Mouse (Mus musculus) liver, postnatal 0 days (tissue): ENCODE measurements around the gene Clic4. TPM values are rescaled to one million over a fixed set of nuclear protein-coding genes. Genes with fewer than 3 reads are reported as not detected.
"Not testable (repeated sequence)": the region's sequence is repeated elsewhere in the genome, so short reads cannot be mapped to it uniquely, and the experiment has no call there.

Experiments used
- ATAC-seq: fragments of 200-750 bp; cut with Nextera tagmentation; 2 replicates; pipeline ENCODE4 v1.8.0; 2017; ENCODE audit warnings: mild to moderate bottlenecking, moderate library complexity
- DNase-seq: peaks from one replicate; pipeline ENCODE4 v3.0.0-alpha.2; 2016
- H3K27ac ChIP-seq: fragments of 300-500 bp; sonication (generic); 2 replicates; pipeline ENCODE4 v1.5.1; 2014; ENCODE audit warnings: antibody characterized with exemption, moderate library complexity, mild to moderate bottlenecking, low read depth
- H3K27me3 ChIP-seq: fragments of 300-500 bp; sonication (generic); 2 replicates; pipeline ENCODE4 v1.6.1; 2014; ENCODE audit warnings: low read length, control low read depth, mixed read lengths; ENCODE audit not compliant: insufficient read depth
- H3K36me3 ChIP-seq: fragments of 300-500 bp; sonication (generic); replicated peaks from 2 replicates; pipeline ENCODE4 v1.6.1; 2014; ENCODE audit warnings: mild to moderate bottlenecking, control low read depth, low read length, moderate library complexity, mixed read lengths; ENCODE audit not compliant: insufficient read depth
- H3K4me1 ChIP-seq: fragments of 300-500 bp; sonication (generic); 2 replicates; pipeline ENCODE4 v1.6.1; 2014; ENCODE audit warnings: antibody characterized with exemption, mild to moderate bottlenecking, control low read depth; ENCODE audit not compliant: insufficient read depth
- H3K4me2 ChIP-seq: fragments of 300-500 bp; sonication (generic); 2 replicates; pipeline ENCODE4 v1.6.1; 2014; ENCODE audit warnings: low read depth, mild to moderate bottlenecking, low read length, moderate library complexity, mixed read lengths
- H3K4me3 ChIP-seq: fragments of 300-500 bp; sonication (generic); 2 replicates; pipeline ENCODE4 v1.5.1; 2014; ENCODE audit warnings: low read depth, low read length
- H3K9ac ChIP-seq: fragments of 300-500 bp; sonication (generic); replicated peaks from 2 replicates; pipeline ENCODE4 v1.6.1; 2014; ENCODE audit warnings: mild to moderate bottlenecking, moderate library complexity
- H3K9me3 ChIP-seq: fragments of 300-500 bp; sonication (generic); 2 replicates; pipeline ENCODE4 v1.6.1; 2016; ENCODE audit warnings: mild to moderate bottlenecking, control low read depth, low read length, mixed read lengths
- CTCF ChIP-seq: sonication (generic); IDR thresholded peaks from 2 replicates; pipeline ENCODE4 v1.5.1; 2016; ENCODE audit warnings: antibody characterized with exemption, low read depth
- EP300 ChIP-seq: IDR thresholded peaks from 2 replicates; pipeline ENCODE4 v1.6.1; 2016; ENCODE audit warnings: antibody characterized with exemption, low read depth, mild to moderate bottlenecking
- WGBS: fragments of 180-500 bp; shearing (Covaris S2); extraction: QIAGEN DNeasy Blood & Tissue Kit; methylation state at CpG from one replicate; pipeline ENCODE4 v1.1.7; 2014; ENCODE audit not compliant: insufficient replicate concordance; 5-methylcytosine and 5-hydroxymethylcytosine counted together
- polyA plus RNA-seq: library from polyadenylated mRNA; unstranded; fragments of >200 nt; fragmentation: Nextera tagmentation; extraction: Ambion mirVana; gene quantifications from 2 replicates; pipeline ENCODE4 v1.2.1, GENCODE M21; 2015

Clic4 gene
- polyA plus RNA-seq, 1 experiment from 2014 or later: 64.6 TPM

DNA sequence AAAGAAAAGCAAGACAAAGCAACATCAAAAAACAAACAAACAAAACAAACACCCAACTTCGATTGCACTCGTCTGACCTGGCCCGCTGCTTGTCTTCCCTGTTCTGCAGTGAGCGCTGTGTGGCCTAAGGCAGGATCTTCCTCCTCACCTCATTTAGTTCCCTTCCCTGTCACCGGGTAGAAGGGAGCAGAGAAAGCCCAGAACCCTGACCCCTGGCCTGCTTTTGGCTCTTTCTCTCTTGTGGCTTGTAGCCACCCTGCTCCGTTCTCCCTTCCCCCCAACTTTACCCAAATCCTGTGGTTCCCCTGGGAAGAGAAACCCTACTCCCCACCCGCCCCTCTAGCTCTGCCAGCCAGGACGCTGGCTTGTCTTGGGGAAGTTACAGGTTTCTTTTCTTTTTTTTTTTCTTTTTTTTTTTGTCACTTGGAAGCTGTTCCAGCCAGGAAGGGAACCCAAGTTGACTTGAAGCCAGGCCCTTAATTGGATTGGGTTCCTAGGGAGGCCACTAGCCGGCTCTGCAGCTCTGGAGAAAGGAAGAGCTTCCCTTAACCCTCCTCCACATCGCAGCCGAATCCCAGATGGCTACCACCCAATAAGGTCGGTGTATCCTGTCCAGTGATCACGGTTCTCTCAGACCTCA, 10.2 kb upstream of the Clic4 start:
- no peak overlapping the region; the same call in 1 of the 2 replicates for H3K27ac ChIP-seq
- peaks cover 30% of the 10 kb centered on the region for H3K4me1 ChIP-seq
- H3K4me2 ChIP-seq: no peak overlapping the region
- ATAC-seq (no peak), DNase-seq (no peak)
- no peaks in the 10 kb centered on the region for H3K36me3 ChIP-seq
- WGBS: 65% methylated on average over 13 of the region's 13 CpGs
- H3K9ac ChIP-seq: no peak overlapping the region
- H3K27me3 ChIP-seq: no peaks in the 10 kb centered on the region
- no peak for TF ChIP-seq CTCF
- TF ChIP-seq EP300: no peak
- H3K4me3 ChIP-seq: no peak overlapping the region
- no peaks in the 10 kb centered on the region for H3K9me3 ChIP-seq

DNA sequence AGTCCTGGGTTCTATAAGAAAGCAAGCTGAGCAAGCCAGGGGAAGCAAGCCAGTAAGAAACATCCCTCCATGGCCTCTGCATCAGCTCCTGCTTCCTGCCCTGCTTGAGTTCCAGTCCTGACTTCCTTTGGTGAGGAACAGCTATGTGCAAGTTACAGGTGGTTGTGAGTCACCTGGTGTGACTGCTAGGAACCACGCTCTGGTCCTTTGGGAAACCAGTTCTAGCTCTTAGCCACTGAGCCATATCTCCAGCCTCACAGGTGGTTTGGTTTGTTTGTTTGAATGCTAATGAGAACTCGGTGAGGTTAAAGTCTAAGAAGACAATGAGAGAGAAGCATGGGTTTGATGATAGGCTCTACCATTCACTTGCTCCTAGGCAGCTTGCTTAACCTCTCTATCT, 7.4 kb upstream of the Clic4 start:
- 61% methylated on average over 2 of the region's 2 CpGs for WGBS
- H3K27me3 ChIP-seq, H3K4me3 ChIP-seq, ATAC-seq, H3K27ac ChIP-seq, H3K4me2 ChIP-seq, H3K9me3 ChIP-seq, H3K9ac ChIP-seq, H3K36me3 ChIP-seq, DNase-seq: not testable (repeated sequence)
- H3K4me1 ChIP-seq: peaks cover 17% of the 10 kb centered on the region

DNA sequence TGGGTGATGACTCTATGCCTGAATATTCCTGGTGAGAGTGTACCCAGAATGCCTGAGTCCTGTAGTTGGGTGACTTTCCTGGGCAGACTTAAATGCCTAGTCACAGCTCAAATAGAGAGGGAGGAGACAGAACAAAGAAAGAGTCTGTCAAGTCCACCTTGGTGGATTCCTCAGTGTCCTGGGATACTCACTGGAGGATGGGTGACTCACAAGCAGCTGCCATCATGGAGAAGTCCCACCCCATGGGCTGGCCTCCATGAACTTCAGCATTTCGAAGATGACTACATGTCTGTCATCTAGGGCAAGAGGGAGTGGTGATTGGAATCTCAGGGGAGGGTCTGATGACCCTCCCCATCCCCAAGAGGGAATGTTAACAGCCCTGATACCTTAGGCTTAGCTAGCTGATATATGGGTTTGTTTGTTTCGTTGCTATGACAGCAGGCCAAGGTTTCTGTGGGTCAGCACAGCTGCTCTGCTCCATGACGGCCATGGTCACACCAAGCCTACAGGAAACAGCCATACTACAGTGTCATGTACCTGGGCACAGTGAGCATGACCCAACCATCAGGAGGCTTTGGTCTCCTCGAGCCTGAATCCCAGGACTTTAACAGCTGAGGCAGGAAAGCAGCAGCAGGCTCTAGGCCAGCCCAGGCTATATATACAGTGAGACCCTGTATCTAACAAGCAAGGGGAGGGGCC, 4.2 kb upstream of the Clic4 start:
- Histone ChIP-seq H3K36me3 (no peaks in the 10 kb centered on the region), H3K4me1 (peaks cover 19% of the 10 kb centered on the region), H3K4me3 (no peak overlapping the region), H3K27me3 (no peaks in the 10 kb centered on the region), H3K9ac (no peak overlapping the region), H3K4me2 (no peak overlapping the region), H3K9me3 (no peaks in the 10 kb centered on the region), H3K27ac (peak overlapping the region; percentile 40; the same call in 1 of the 2 replicates)
- 57% methylated on average over 4 of the region's 4 CpGs for WGBS
- DNase-seq (no peak), ATAC-seq (no peak)
- TF ChIP-seq CTCF (no peak), EP300 (no peak)

DNA sequence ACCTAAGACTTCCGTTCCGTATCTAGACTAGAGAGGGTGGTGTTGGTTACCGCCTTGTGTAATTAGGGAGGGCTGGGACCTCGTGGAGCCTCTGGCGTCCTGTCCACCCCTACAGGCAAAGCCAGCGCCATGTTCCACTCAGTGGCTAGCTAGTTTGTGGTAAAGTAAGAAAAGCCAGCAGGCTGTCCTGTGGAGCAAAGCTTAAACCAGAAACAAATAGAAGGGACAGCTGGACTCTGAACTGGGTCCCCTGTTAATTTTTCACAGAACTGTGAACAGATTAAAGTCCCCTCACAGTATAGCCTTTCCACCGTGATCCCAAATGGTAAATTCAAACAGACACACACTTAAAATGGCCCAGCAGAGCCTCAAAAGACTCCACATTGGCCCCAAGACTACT, 2.1 kb upstream of the Clic4 start:
- Histone ChIP-seq H3K4me3 (no peak overlapping the region), H3K4me2 (no peak overlapping the region), H3K27ac (peak overlapping the region; percentile 85), H3K9me3 (no peaks in the 10 kb centered on the region), H3K9ac (no peak overlapping the region), H3K36me3 (no peaks in the 10 kb centered on the region), H3K4me1 (peaks cover 28% of the 10 kb centered on the region), H3K27me3 (no peaks in the 10 kb centered on the region)
- ATAC-seq (no peak), DNase-seq (no peak)
- 56% methylated on average over 7 of the region's 7 CpGs for WGBS
- no peak for TF ChIP-seq EP300
- 0 out of 2 replicates have a peak, but pooled peaks have one; percentile 6 for TF ChIP-seq CTCF

DNA sequence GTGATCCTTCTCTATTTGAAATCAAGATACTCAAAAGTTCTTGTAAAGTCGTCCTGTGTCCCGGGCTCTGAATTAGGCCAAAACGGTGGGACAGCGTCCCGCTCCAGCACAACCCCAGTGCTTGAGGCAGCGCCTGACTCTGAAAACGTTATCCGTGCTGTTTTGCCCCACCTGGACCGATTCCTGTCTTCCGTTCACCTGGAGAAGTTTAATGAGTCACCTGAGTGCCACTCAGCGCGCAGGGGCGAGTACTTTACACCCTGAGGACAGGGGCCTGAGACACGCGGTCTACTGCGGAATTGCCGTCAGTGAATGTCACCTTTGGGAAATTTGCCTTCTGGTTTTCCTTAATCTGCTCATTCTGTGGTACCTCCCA, 681 bp upstream of the Clic4 start:
- DNase-seq (peak; percentile 49), ATAC-seq (no peak)
- H3K4me3 ChIP-seq: peak overlapping the region; percentile 44
- H3K36me3 ChIP-seq: peaks cover 6% of the 10 kb centered on the region; the same call in 1 of the 2 replicates
- H3K9ac ChIP-seq: peak overlapping the region; percentile 66
- peak overlapping the region; percentile 85 for H3K27ac ChIP-seq
- H3K9me3 ChIP-seq: no peaks in the 10 kb centered on the region
- H3K27me3 ChIP-seq: no peaks in the 10 kb centered on the region
- H3K4me1 ChIP-seq: peaks cover 38% of the 10 kb centered on the region
- peak overlapping the region; percentile 85 for H3K4me2 ChIP-seq
- WGBS: 6% methylated on average over 17 of the region's 17 CpGs
- TF ChIP-seq CTCF (no peak), EP300 (no peak)

DNA sequence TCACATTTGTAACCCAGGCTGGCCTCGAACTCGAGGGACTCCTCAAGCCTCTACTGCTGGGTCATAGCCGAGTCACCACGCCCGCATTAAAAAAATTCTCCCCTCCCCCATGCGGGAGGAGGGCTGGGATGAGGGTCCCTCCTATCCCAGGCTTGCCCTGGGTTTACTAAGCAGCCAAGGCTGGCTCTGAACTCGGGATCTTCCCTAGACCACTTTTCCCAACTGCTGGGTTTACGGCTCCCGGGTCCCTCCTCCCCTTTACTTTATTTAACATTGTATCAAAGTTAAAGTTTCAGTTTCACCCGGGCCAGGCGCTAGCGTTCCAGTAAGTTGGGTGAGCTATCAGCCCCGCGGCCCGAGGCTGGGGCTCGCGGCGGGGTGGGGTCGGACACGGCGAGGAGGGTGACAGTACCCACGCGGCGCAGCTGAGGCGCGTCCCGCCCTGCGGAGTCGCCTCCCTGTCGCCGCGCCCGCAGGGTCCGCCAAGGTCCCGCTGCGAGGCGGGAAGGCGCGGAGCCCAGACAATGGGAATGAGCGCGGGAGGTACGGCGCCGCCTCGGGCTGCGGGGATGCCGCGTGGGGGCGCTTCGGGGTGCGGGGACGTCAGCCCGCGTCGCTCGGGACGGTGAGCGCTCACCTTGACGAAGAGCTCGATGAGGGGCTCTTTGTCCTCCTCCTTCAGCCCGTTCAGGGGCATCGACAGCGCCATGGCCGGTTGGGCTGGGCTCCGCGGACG, 565 bp downstream of the Clic4 start:
- H3K36me3 ChIP-seq: peaks cover 6% of the 10 kb centered on the region; the same call in 1 of the 2 replicates

More for the DNA sequence above, 565 bp downstream of the Clic4 start:
- WGBS: under 1% methylated on average over 61 of the region's 67 CpGs
- peak overlapping the region; percentile 97 for H3K27ac ChIP-seq
- ATAC-seq (peak; percentile 51), DNase-seq (peak; percentile 75)
- peak overlapping the region; percentile 85 for H3K4me2 ChIP-seq
- no peaks in the 10 kb centered on the region for H3K27me3 ChIP-seq
- TF ChIP-seq EP300 (no peak), CTCF (peak; percentile 16; the same call in 1 of the 2 replicates)
- no peaks in the 10 kb centered on the region for H3K9me3 ChIP-seq
- H3K4me1 ChIP-seq: peaks cover 47% of the 10 kb centered on the region
- H3K4me3 ChIP-seq: peak overlapping the region; percentile 88
- peak overlapping the region; percentile 95 for H3K9ac ChIP-seq
